Mouse (Mus musculus) cortical plate, adult 2 months (tissue): Measurements from ENCODE around the gene Soga1. TPM values are rescaled to one million over a fixed set of nuclear protein-coding genes. Genes with fewer than 3 reads are reported as not detected.

ENCODE experiments used
- H3K27ac ChIP-seq: fragments of 200-500 bp; 2 replicates; pipeline ENCODE4 v1.5.1; 2012; ENCODE audit warnings: low read length, control low read depth, inconsistent platforms; ENCODE audit not compliant: insufficient read depth
- H3K4me1 ChIP-seq: fragments of 200-500 bp; 2 replicates; pipeline ENCODE4 v1.6.1; 2011; ENCODE audit warnings: low read length; ENCODE audit not compliant: control insufficient read depth, insufficient read depth
- H3K4me3 ChIP-seq: fragments of 200-500 bp; 2 replicates; pipeline ENCODE4 v1.5.1; 2011; ENCODE audit warnings: mild to moderate bottlenecking, low read length, control low read depth; ENCODE audit not compliant: insufficient read depth
- CTCF ChIP-seq: fragments of 200-500 bp; IDR thresholded peaks from 2 replicates; pipeline ENCODE4 v1.5.1; 2011; ENCODE audit warnings: mild to moderate bottlenecking, control low read depth, low read length; ENCODE audit not compliant: insufficient read depth; ENCODE audit errors: extremely low read depth
- POLR2A ChIP-seq: fragments of 200-500 bp; IDR thresholded peaks from 2 replicates; pipeline ENCODE4 v1.6.1; 2011; ENCODE audit warnings: mild to moderate bottlenecking, low read length, control low read depth; ENCODE audit not compliant: insufficient read depth; ENCODE audit errors: extremely low read depth
- polyA plus RNA-seq: library from polyadenylated mRNA; depleted of rRNA; stranded (reverse); fragments of >200 nt; gene quantifications from 2 replicates; pipeline ENCODE4 v1.2.3, GENCODE M21; 2012

Soga1 gene
- polyA plus RNA-seq, 1 experiment, result 6.8 TPM

- Histone ChIP-seq H3K4me1 (peaks cover 21% of the 10 kb centered on the region), H3K4me3 (no peak overlapping the region), H3K27ac (no peak overlapping the region)
- TF ChIP-seq POLR2A (no peak), CTCF (no peak)
Measured at GRCm38 (mm10) chr2:157065879-157066226, 13.2 kb downstream of the Soga1 start.

GRCm38 (mm10) chr2:157064978-157065878, 13.8 kb downstream of the Soga1 start:
- H3K27ac ChIP-seq, result peak overlapping the region; percentile 28; the same call in 1 of the 2 replicates
- no peak for TF ChIP-seq POLR2A
- TF ChIP-seq CTCF, result no peak
- H3K4me1 ChIP-seq, result peaks cover 17% of the 10 kb centered on the region
- H3K4me3 ChIP-seq, result no peak overlapping the region

GRCm38 (mm10) chr2:157064136-157064535, 14.9 kb downstream of the Soga1 start:
- H3K4me1 ChIP-seq, result peaks cover 11% of the 10 kb centered on the region
- peak overlapping the region; percentile 28; the same call in 1 of the 2 replicates for H3K27ac ChIP-seq
- H3K4me3 ChIP-seq, result no peak overlapping the region
- TF ChIP-seq POLR2A, result no peak
- no peak for TF ChIP-seq CTCF

GRCm38 (mm10) chr2:157063241-157063700, 15.8 kb downstream of the Soga1 start:
- TF ChIP-seq CTCF (no peak), POLR2A (no peak)
- Histone ChIP-seq H3K27ac (no peak overlapping the region), H3K4me3 (no peak overlapping the region), H3K4me1 (peaks cover 7% of the 10 kb centered on the region)

- peaks cover 7% of the 10 kb centered on the region for H3K4me1 ChIP-seq
- TF ChIP-seq POLR2A (no peak), CTCF (no peak)
- H3K4me3 ChIP-seq, result no peak overlapping the region
- no peak overlapping the region for H3K27ac ChIP-seq
Measured at GRCm38 (mm10) chr2:157060557-157061305, 18.3 kb downstream of the Soga1 start.

- H3K4me1 ChIP-seq, result peaks cover 6% of the 10 kb centered on the region
- H3K4me3 ChIP-seq, result no peak overlapping the region
- TF ChIP-seq CTCF (no peak), POLR2A (no peak)
- H3K27ac ChIP-seq, result no peak overlapping the region
Measured at GRCm38 (mm10) chr2:157060037-157060436, 19.0 kb downstream of the Soga1 start.

- TF ChIP-seq POLR2A, result no peak
- no peak for TF ChIP-seq CTCF
- Histone ChIP-seq H3K27ac (peak overlapping the region; percentile 27), H3K4me3 (no peak overlapping the region), H3K4me1 (peaks cover 6% of the 10 kb centered on the region)
Measured at GRCm38 (mm10) chr2:157059166-157059565, 19.9 kb downstream of the Soga1 start.

- Histone ChIP-seq H3K4me1 (peaks cover 4% of the 10 kb centered on the region), H3K4me3 (no peak overlapping the region), H3K27ac (peak overlapping the region; percentile 27)
- TF ChIP-seq POLR2A (peak; percentile 50; the same call in 1 of the 2 replicates), CTCF (no peak)
Measured at GRCm38 (mm10) chr2:157058342-157058998, 20.6 kb downstream of the Soga1 start.

GRCm38 (mm10) chr2:157057758-157058157, 21.3 kb downstream of the Soga1 start:
- no peak overlapping the region for H3K4me3 ChIP-seq
- H3K4me1 ChIP-seq, result 0 out of 2 replicates have a peak, but pooled peaks cover 2% of the 10 kb centered on the region
- peak overlapping the region; percentile 4; the same call in 1 of the 2 replicates for H3K27ac ChIP-seq
- no peak for TF ChIP-seq POLR2A
- TF ChIP-seq CTCF, result no peak
